Mouse (Mus musculus): ENCODE data around the gene Tlnrd1. TPM values are rescaled to one million over a fixed set of nuclear protein-coding genes. Genes with fewer than 3 reads are reported as not detected.

The Tlnrd1 gene
- total RNA-seq, 2 experiments from 2014 or later: 2.1 to 2.6 TPM

- no peak for DNase-seq
Measured at GRCm38 (mm10) chr7:83844807-83845206, 39.3 kb downstream of the Tlnrd1 start.

- DNase-seq: no peak
Measured at GRCm38 (mm10) chr7:83842486-83843259, 41.4 kb downstream of the Tlnrd1 start.

- no peak for DNase-seq
Measured at GRCm38 (mm10) chr7:83840076-83840475, 44.0 kb downstream of the Tlnrd1 start.

DNA sequence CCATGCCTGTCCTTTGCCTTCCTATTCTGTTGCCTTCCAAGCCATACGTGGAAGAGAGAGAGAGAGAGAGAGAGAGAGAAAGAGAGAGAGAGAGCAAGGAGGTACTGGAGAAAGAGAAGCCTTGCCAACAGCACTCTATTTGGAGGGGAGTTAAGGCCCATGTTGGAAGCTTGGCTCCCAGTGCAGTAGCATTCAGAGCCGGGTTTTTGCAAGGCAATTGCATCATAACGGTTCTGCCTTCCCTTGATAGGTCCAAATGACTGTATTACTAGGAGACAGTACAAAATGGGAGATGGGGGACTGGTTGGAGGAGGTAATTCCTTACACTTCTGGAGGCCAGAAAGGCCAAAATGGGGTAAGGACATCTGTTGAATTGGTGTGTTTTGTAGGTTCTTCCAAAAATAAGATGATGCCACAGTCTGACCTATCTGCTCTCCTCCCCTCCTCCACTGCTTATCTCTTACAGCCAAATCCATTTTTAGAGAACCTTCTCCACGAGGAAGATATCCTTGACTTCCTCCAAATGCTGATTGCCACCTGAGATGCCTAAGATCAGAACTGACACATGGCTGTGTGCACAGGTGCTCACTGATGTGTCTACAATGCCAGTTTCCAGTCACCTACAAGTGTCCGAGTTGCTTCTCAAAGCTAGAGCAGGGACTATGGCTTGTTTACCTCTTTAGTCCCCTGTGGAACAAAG is 45.4 kb downstream of the Tlnrd1 start:
- DNase-seq: no peak

Other genes starting within 250 kb of the Tlnrd1 start
- 1 to 10 TPM; 2.4 to 2.5 TPM for gene Il16, start 138.6 kb downstream of the Tlnrd1 start, total RNA-seq (2021)
- gene Cfap161, start 89.4 kb downstream of the Tlnrd1 start, total RNA-seq (2021): not detected
- gene Mesd, start 161 bp upstream of the Tlnrd1 start, total RNA-seq (2021): 10 to 100 TPM; 26.4 to 27.4 TPM
- not detected for gene Cemip, start 202.2 kb upstream of the Tlnrd1 start, total RNA-seq (2021)